Mouse (Mus musculus): Measurements from ENCODE around the gene Zdhhc21.

The Zdhhc21 gene

GRCm38 (mm10) chr4:82864974-82865699, 5.4 kb upstream of the Zdhhc21 start:
- DNase-seq (ENCODE audit: low spot score): no peak

DNA sequence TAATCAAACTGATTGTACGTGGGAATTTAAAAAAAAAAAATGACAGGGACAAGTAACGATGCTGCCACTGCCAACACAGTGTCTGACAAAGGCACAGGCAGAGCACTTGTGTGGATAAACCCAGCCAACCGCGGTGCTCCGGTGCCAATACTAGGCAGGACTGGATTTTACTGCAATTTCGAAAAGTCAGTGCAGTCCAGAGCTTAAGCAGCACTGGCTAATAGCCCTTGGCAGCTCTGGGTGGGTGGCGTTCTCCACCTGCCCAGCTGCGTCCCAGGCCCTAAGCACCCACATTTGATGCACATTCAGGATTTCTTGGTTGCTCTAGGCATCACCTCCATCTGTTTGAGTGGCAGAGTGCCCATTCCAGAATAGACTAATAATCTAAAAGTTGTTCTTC, 3.6 kb upstream of the Zdhhc21 start:
- no peak for DNase-seq (ENCODE audit: low spot score)

- no peak for DNase-seq (ENCODE audit: low spot score)
Observed at GRCm38 (mm10) chr4:82861451-82861850, 1.7 kb upstream of the Zdhhc21 start.

DNA sequence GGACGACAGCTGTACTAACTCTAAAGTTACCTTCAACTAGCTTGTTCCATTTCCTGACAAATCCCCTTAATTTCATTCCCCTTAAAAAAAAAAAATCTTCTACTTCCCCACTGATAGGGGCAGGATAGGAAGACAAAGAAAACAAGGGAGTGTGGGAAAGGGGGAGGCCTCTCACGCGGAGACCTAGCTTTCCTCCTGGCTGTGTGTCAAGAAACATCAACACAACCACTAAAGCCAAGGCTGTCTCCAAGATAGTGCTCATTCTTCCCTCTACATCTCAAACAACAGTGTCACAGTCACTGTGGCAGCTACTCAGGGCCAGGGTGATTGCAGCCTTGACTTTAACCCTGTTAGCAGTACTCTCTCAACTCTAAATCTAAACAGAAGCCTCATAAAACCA, 808 bp upstream of the Zdhhc21 start:
- DNase-seq (ENCODE audit: low spot score): no peak

GRCm38 (mm10) chr4:82858431-82859010, 1.2 kb downstream of the Zdhhc21 start:
- DNase-seq (ENCODE audit: low spot score): no peak

DNA sequence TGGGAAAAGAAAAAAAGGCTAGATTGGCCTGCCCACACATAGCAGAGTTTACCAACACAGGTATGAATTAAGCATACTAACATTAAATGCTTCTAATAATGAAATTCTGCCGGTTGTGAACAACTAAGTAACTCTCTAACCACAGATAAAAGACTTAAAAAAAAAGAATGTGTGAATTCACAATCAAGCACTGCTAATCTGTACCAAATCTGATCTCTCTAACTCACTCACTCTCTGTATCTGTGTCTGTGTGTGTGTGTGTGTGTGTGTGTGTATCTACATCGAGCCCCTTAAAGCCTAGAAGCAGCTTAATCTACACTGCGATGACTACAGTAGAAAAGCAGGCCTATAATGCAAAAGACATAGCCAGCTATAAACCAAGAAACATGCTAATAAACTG, 2.8 kb downstream of the Zdhhc21 start:
- DNase-seq (ENCODE audit: low spot score): no peak

- no peak for DNase-seq (ENCODE audit: low spot score)
Observed at GRCm38 (mm10) chr4:82853809-82854208, 5.9 kb downstream of the Zdhhc21 start.

DNA sequence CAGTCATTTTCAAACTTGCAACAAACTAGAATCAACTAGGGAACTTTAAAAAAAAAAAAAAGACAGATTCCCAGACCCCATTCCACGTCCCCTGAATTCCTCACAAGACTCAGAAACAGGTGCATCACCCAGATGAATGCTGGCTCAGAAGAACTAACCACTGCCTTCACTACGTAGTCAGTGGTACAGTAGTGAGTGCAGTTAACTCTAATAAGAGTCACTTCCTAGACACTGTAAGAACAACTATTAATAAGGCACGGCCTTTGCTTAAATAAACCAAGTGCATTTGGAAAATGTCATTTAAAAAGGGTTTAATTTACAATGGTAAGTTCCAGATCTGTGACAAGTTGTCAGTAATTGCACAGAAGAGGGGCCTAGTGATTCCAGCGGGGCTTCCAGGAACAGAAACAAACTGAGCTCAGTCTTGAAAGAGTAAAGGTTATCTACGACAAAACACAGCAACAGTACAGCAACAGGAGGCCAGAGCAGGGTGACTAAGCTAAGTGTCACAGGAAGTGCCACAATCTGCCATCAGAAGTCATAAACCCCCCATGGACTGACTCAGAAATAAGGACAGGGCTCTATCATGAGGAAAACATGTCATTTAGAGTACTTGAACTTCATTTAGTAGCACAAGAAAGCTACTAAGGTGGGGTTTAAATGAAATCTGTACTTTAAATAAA, 11.1 kb downstream of the Zdhhc21 start:
- no peak for DNase-seq (ENCODE audit: low spot score)

DNA sequence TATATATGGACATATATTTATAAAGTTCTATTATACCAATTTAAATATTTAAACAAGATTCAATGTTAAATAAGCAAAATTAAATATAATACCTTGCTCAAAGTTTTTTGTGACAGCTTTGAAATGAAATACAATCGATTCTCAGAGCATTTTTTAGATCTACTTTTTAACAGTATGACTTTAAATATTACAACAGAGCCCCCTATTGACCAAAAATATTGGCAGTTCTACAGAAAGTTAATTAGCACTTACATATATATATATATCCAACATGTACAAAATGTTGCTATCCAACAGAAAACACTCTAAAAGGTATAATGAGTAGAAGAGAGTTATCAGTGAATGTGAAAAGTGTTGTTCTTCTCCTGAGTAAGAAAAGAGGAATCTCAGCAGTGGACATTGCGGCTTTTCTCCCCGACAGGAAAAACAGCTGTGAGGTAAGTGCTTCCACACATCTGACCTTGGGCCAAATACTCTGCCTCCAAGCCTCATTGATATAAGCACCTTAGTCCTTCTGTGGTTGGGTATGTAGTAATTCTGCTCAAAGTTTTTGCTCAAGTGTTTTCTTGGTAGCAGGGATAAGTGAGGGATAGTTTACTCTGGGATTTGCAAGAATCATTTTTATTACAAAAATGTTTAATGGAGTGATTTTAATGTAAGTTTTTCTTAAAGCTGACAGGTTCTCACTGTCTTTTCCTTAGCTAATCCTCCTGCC, 22.1 kb downstream of the Zdhhc21 start:
- DNase-seq (ENCODE audit: low spot score): no peak

- DNase-seq (ENCODE audit: low spot score): no peak
Observed at GRCm38 (mm10) chr4:82831155-82831554, 28.6 kb downstream of the Zdhhc21 start.

DNA sequence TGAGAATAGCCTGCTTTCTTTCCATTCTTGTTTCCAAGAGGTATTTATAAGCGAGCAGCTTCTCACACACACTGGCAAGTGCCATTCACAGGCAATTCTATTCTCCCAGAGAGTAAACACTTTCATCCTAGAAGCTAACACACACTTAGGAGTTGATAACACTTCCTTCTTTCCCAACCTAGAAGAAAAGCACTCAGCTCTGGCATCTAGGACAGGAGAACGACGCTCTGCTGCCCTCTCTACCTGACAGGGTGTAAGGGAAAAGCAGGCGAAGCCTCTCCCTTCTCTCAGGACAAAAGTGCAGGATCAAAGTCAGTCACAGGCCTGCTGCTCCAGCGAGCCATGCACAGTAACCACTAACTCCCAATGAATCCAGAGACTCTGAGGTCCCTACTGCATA, 30.3 kb downstream of the Zdhhc21 start:
- DNase-seq (ENCODE audit: low spot score): no peak

- DNase-seq (ENCODE audit: low spot score): no peak
Observed at GRCm38 (mm10) chr4:82827001-82827400, 32.8 kb downstream of the Zdhhc21 start.

DNA sequence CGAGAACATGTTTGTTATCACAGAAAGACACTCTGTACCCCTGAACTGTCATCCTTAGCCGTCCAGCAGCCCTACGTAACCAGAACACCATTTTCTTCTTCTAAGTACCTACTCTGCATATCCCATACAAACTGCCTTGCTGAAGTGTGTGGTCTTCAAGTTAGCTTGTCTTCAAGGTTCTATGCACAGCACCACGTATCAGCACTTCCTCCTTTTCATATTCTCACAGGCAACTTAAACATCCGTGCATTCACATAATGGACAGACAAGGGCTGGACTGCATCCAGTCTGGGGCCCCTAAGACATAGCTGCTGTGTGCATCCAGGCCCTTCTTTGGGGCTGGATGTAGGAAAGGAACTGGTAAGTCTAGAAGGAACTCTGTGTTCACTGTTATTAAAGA, 41.9 kb downstream of the Zdhhc21 start:
- no peak for DNase-seq (ENCODE audit: low spot score)

- no peak for DNase-seq (ENCODE audit: low spot score)
Observed at GRCm38 (mm10) chr4:82816351-82816750, 43.4 kb downstream of the Zdhhc21 start.

DNA sequence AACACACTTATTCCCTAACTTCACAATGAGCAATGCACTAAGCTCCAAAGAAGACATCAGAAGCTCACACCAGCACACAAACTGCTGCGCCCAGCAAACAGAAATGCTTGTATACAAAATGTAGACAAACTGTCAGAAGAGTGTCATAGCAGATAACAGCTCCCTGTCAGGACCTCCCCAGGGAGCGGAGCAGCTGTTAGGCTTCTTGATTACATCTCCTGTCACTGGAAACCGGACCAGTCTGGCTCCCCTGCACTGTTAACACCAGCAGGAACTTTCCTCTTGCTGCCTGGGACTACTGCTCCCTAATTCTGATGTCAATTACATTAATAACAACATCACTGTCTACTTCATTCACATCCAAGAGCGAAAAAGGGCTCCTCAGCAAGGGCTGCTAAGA, 44.5 kb downstream of the Zdhhc21 start:
- DNase-seq (ENCODE audit: low spot score): no peak

GRCm38 (mm10) chr4:82813356-82813755, 46.4 kb downstream of the Zdhhc21 start:
- DNase-seq (ENCODE audit: low spot score): no peak

DNA sequence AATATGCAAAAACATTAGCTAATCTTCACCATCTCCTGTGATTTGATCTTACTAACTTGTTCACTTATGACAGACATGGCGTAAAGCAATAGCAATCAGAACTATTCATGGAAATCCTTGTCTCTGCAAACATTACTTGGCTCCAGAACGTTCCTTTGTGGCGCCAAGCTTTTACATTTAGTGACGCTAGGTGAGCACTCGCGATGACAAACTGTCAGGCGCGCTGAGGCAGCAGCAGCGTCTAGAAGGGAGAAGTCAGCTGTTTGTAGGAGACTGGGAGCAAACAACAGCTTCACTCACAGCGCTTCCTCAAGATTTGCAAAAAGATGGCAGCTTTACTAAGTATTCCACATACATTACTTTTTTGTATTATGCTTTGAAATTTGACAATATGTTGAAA, 51.9 kb downstream of the Zdhhc21 start:
- DNase-seq (ENCODE audit: low spot score): no peak

GRCm38 (mm10) chr4:82806176-82806757, 53.5 kb downstream of the Zdhhc21 start:
- DNase-seq (ENCODE audit: low spot score): no peak

DNA sequence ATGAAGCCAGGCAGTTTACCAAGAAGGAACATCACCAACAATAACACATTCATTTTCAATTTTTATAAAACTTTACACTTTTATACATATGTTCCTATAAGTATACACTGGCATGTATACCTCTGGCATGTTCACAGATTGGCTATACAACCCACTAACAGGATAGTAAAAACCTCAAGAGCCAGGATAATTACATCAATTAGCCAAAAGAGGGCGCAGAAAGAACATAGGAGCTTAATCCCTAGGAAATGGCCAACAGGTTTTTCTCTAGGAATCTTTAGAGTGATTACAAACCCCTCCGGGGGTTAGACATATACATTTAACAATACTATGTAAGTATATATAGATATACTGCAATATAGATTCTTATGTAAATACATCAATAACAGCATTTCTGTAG, 55.7 kb downstream of the Zdhhc21 start:
- DNase-seq (ENCODE audit: low spot score): no peak

- DNase-seq (ENCODE audit: low spot score): no peak
Observed at GRCm38 (mm10) chr4:82793608-82794007, 66.2 kb downstream of the Zdhhc21 start.

DNA sequence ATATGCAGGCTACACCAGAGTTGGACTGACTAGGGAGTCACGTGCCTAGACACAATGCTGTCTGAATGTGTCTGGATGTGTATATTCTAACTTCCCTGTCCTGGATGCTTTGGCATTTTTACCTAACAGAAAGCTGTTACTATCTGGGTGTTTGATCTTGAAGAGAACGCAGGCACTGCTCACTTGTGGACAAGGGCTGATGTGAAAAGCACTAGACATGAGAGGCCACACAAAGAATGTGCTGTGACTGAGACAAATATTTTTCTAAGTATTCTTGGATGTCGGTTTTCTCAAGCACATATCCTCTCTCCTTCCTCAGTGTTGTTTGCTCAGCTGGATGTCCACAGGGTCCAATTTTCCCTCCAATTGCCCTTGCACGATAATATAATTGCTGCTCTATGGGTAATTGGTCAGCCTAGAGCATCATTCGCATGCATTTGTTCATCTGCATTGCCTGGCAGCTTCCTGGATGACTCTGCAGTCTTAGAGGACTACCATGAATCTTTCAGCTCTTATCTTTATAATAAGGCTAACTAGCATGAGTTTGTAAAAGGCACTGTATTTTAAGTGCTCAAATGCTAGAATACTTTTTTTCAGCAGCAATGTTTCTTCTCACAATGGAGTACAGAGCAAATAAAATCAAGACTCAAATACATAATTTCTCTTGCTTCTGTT, 66.7 kb downstream of the Zdhhc21 start:
- DNase-seq (ENCODE audit: low spot score): no peak

All from T-cell, adult 2 months (primary cell).